In genomic region chr16:23416261-23416656, GRCm38 (mm10) we compare ENCODE assay signal across 8 mouse cellular contexts. TPM values are rescaled to one million over a fixed set of nuclear protein-coding genes. Genes with fewer than 3 reads are reported as not detected.
A peak's percentile ranks its signal among the peaks of the same experiment; 100 is the strongest.
DNase-seq lines count a peak whose midpoint lies in the region; ATAC-seq and TF ChIP-seq lines count a peak whose summit lies in the region.

No protein-coding gene starts in this region.

- WGBS in embryonic facial prominence, embryonic 11.5 days: 22% methylated on average over 10 of the region's 10 CpGs
- WGBS in intestine, postnatal 0 days: 36% methylated on average over 10 of the region's 10 CpGs
- WGBS in stomach, embryonic 15.5 days: 22% methylated on average over 10 of the region's 10 CpGs

- no peak for TF ChIP-seq CTCF in intestine, postnatal 0 days (IDR thresholded peaks at IDR 0.05; ENCODE audit: low read depth)
- no peak for TF ChIP-seq CTCF in layer of hippocampus, adult 2 months (conservative IDR thresholded peaks at IDR 0.05)

- H3K4me3 ChIP-seq in embryonic facial prominence, embryonic 11.5 days (ENCODE audit: low read depth, low read length): no peak overlapping the region
- H3K4me3 ChIP-seq in intestine, postnatal 0 days (ENCODE audit: low read depth, low read length): no peak overlapping the region
- no peak overlapping the region for H3K4me3 ChIP-seq in stomach, embryonic 15.5 days (replicated peaks)
- H3K4me3 ChIP-seq in layer of hippocampus, adult 2 months: no peak overlapping the region

- ATAC-seq in embryonic facial prominence, embryonic 11.5 days (replicated peaks; ENCODE audit: insufficient number of reproducible peaks, low FRiP score, low TSS enrichment, low read depth): no peak
- peak; percentile 72 for ATAC-seq in intestine, postnatal 0 days
- ATAC-seq in stomach, embryonic 15.5 days (ENCODE audit: insufficient read depth, low FRiP score, low read depth): peak; percentile 50; the same call in 1 of the 2 replicates

- DNase-seq in embryonic facial prominence, embryonic 11.5 days (ENCODE audit: low spot score): peak; percentile 68
- peak; percentile 95 for DNase-seq in heart, adult 11 months
- peak; percentile 18 to 37 for DNase-seq in lung, adult 18-20 months
- DNase-seq in ovary, postnatal 14 days (ENCODE audit: low spot score): no peak
- DNase-seq in layer of hippocampus, postnatal 36 days: no peak
- DNase-seq in layer of hippocampus, adult 2 months (ENCODE audit: low spot score in 2 of 2): no peak

- no peak overlapping the region for H3K9ac ChIP-seq in embryonic facial prominence, embryonic 11.5 days (replicated peaks; ENCODE audit: low read length)
- H3K9ac ChIP-seq in intestine, postnatal 0 days (ENCODE audit: low read depth, low read length): no peak overlapping the region
- H3K9ac ChIP-seq in stomach, embryonic 15.5 days: no peak overlapping the region

- H3K27ac ChIP-seq in embryonic facial prominence, embryonic 11.5 days (replicated peaks; ENCODE audit: low read depth, low read length): no peak overlapping the region; the same call in 1 of the 2 replicates
- no peak overlapping the region for H3K27ac ChIP-seq in intestine, postnatal 0 days (ENCODE audit: low read depth, low read length)
- peak overlapping the region; percentile 41; the same call in 1 of the 2 replicates for H3K27ac ChIP-seq in stomach, embryonic 15.5 days
- H3K27ac ChIP-seq in layer of hippocampus, adult 2 months: no peak overlapping the region

- no peaks in the 10 kb centered on the region for H3K36me3 ChIP-seq in embryonic facial prominence, embryonic 11.5 days (replicated peaks; ENCODE audit: control insufficient read depth, insufficient read depth, low read depth, low read length)
- no peaks in the 10 kb centered on the region for H3K36me3 ChIP-seq in intestine, postnatal 0 days (ENCODE audit: control insufficient read depth, insufficient read depth)
- no peaks in the 10 kb centered on the region for H3K36me3 ChIP-seq in stomach, embryonic 15.5 days

- H3K4me1 ChIP-seq in embryonic facial prominence, embryonic 11.5 days (ENCODE audit: control insufficient read depth, insufficient read depth, low read length): no peaks in the 10 kb centered on the region; the same call in 1 of the 2 replicates
- 0 out of 2 replicates have a peak, but pooled peaks cover 3% of the 10 kb centered on the region for H3K4me1 ChIP-seq in intestine, postnatal 0 days (replicated peaks; ENCODE audit: control insufficient read depth, insufficient read depth, low read length)
- 0 out of 2 replicates have a peak, but pooled peaks cover 8% of the 10 kb centered on the region for H3K4me1 ChIP-seq in stomach, embryonic 15.5 days

- no peaks in the 10 kb centered on the region for H3K9me3 ChIP-seq in embryonic facial prominence, embryonic 11.5 days (replicated peaks; ENCODE audit: control insufficient read depth, low read length)
- no peaks in the 10 kb centered on the region for H3K9me3 ChIP-seq in intestine, postnatal 0 days (ENCODE audit: control insufficient read depth)
- H3K9me3 ChIP-seq in stomach, embryonic 15.5 days: no peaks in the 10 kb centered on the region

- no peaks in the 10 kb centered on the region for H3K27me3 ChIP-seq in embryonic facial prominence, embryonic 11.5 days (ENCODE audit: control insufficient read depth, insufficient read depth, low read length)
- no peaks in the 10 kb centered on the region for H3K27me3 ChIP-seq in intestine, postnatal 0 days (replicated peaks; ENCODE audit: control insufficient read depth, insufficient read depth, low read length)
- no peaks in the 10 kb centered on the region for H3K27me3 ChIP-seq in stomach, embryonic 15.5 days (replicated peaks)

- no peak overlapping the region for H3K4me2 ChIP-seq in embryonic facial prominence, embryonic 11.5 days (ENCODE audit: low read depth, low read length)
- peak overlapping the region; percentile 55 for H3K4me2 ChIP-seq in intestine, postnatal 0 days (replicated peaks; ENCODE audit: low read depth)
- H3K4me2 ChIP-seq in stomach, embryonic 15.5 days: peak overlapping the region; percentile 41

RNA-seq across cellular contexts. Expression of gene Rtp1, which starts 12.7 kb away (rescaled TPM):
- 0.68 TPM in 1 of 2 replicates, not detected in the other for polyA plus RNA-seq in embryonic facial prominence, embryonic 11.5 days (2014; fragmentation: Nextera tagmentation; extraction: Ambion mirVana)
- polyA plus RNA-seq in intestine, postnatal 0 days (2015; fragmentation: Nextera tagmentation; extraction: Ambion mirVana): not detected in 2 replicates
- not detected in 2 replicates for polyA plus RNA-seq in stomach, embryonic 15.5 days (2015; fragmentation: Nextera tagmentation; extraction: Ambion mirVana)
- under 1 TPM; 0.10 to 0.15 TPM for total RNA-seq in layer of hippocampus, postnatal 36 days (2021)
- under 1 TPM; 0.23 to 0.52 TPM for total RNA-seq in layer of hippocampus, adult 2 months (2021)

Comparison
In these comparisons a context has a peak if more than half of its experiments do, and no peak if none do; other contexts are left out.
1. DNase-seq: peak in embryonic facial prominence, embryonic 11.5 days (single experiment), heart, adult 11 months (single experiment) and lung, adult 18-20 months (2 of 2); none in ovary, postnatal 14 days (single experiment), layer of hippocampus, postnatal 36 days (0 of 2) and layer of hippocampus, adult 2 months (0 of 2).